Mouse (Mus musculus) layer of hippocampus, adult 11-12 months (tissue): ENCODE measurements around the gene Zfp433.
"Not testable (repeated sequence)": the region's sequence is repeated elsewhere in the genome, so short reads cannot be mapped to it uniquely, and the experiment has no call there.

Source experiments
- DNase-seq: peaks from one replicate; pipeline ENCODE4 v3.0.0; 2022; ENCODE audit warnings: low spot score

The Zfp433 gene

DNA sequence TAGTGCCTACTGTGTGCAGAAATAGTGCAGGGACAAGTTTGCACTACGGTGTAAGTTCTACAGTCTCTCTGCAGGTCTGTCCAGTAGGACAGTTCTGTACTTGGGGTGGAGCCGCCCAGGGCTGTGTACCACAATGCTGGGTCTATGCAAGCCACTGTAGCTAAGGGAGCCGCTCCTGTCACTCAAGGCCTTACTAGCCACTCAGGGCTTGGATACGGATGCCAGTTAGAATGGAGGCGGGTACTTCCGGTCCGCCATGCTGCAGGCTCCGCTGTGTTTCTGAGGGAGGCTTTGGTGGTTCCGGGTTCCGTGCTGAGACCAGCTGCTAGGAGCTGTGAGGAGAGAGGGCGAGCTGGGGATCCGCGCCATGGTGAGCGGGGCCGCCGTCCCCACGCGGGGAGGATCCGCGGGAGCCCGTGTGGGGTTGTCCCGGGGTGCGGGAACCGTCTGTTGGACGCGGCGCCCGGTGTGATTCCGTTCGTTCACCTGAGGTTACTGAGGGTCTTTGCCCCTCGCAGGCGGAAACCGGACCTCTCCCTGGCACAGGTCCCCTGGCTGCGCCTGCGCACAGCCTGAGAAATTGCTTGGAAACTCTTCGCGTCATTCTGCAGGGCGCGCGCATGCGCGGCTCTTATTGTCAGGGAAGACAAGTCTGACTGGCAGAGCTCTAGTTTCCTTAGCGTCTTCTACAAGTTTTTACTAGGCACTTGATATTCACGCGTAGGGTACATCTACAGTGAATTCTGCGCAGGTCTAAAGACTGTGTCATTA lies at the start of gene Zfp433:
Zfp433 (plus strand) TSS at position 295 of the 771 bp plus-strand sequence.
- DNase-seq = not testable (repeated sequence)

DNA sequence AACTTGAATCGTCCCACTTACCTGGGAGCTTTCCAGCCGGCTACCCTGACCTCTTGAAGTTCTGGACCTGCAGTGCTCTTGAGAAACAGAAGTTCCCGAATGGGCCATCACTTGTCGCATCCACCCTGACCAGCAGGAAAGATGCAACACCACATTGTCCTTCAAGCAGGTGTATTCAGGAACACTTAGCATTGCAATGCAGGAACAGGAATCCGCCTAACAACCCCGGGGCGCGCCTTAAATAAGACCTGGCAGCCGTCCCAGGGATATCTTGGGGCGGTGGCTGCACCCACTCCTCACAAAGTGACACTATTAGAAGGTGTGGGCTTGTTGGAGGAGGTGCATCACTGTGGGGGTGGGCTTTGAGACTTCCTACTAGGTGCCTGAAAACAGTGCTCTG lies 49.4 kb upstream of the Zfp433 start:
- DNase-seq = no peak

- DNase-seq = no peak
Measured at GRCm38 (mm10) chr10:81656174-81656573, 48.5 kb upstream of the Zfp433 start.

DNA sequence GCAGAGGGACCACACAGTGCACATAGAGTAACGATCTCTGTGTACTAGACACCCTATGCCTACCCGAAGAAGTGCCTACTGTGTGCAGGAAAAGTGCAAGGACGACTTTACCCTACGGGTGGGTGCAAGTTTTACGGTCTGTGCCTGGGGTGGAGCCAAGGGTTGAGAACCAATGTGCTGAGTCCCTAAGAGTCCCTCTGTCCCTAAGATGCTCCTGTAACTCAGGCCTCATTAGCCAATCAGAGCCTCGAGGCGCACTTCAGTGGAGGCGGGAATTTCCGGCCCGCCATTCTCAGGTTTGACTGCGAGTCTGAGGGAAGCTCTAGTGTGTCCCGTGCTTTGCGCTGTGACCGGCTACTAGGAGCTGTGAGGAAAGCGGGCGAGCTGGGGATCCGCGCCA lies 17.5 kb upstream of the Zfp433 start:
- DNase-seq = not testable (repeated sequence)

DNA sequence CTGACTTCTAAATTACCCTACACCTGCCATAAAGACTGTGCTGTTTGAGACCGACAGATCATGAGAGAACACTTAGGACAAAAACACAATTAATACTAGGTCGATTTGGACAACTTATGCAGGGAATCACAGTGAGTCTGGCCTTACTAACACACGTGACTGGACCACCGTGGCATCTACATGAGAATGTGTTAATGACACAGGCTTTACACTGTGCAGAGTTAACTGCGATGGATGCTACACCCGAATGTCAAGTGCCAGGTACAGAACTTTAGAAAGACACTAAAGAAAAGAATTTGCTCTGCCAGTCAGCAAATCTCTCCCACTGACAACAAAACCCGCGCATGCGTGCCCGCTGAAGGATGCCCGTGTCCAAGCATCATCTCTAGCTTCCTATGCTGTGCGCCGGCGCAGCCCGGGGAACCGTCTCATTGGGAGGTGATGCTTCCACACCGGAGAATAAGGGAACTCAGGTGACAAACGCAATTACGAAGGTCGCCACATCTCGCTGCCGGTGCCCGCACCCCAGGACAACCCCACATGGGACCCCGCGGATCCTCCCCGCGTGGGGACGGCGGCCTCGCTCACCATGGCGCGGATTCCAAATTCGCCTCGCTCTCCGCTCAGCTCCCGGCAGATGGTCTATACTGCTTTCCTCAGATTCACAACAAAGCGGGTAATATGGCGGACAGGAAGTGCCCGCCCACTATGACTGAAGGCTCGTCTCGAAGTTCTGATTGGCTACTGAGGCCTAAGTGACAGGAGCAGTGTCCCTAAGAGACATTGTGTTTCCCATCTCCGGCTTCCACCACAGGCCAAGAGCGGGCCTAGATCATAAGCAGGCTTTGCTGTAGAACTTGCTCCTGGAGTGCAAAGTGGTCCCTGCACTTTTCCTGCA lies 66.1 kb downstream of the Zfp433 start, which contains the start of gene Gm3055:
Gm3055 (minus strand) TSS at position 656 of the 898 bp plus-strand sequence.
- DNase-seq = not testable (repeated sequence)

GRCm38 (mm10) chr10:81771404-81771777 lies 66.8 kb downstream of the Zfp433 start:
- DNase-seq = not testable (repeated sequence)
